In genomic region chr7:102383221-102383620, GRCm38 (mm10) we compare ENCODE assay signal across 24 mouse cellular contexts. TPM values are rescaled to one million over a fixed set of nuclear protein-coding genes. Genes with fewer than 3 reads are reported as not detected.
DNase-seq lines count a peak whose midpoint lies in the region; ATAC-seq lines count a peak whose summit lies in the region.
"Had no signal": no experiment of that assay in that cellular context is flagged by ENCODE, and none has a peak within 500 bp of the region (broad histone marks: within the 10 kb centered on the region; RNA-seq: fewer than 3 reads in every experiment).

No protein-coding gene starts in this region.

- H3K9ac ChIP-seq in heart, embryonic 12.5 days: no peak overlapping the region
- H3K9ac ChIP-seq in intestine, embryonic 16.5 days (ENCODE audit: low read depth, low read length): no peak overlapping the region
- H3K9ac ChIP-seq: embryonic facial prominence, embryonic 12.5 days; hindbrain, embryonic 15.5 days; intestine, embryonic 15.5 days; liver, postnatal 0 days; stomach, embryonic 15.5 days had no signal

- no peak overlapping the region for H3K4me3 ChIP-seq in heart, embryonic 12.5 days
- no peak overlapping the region for H3K4me3 ChIP-seq in intestine, embryonic 16.5 days (ENCODE audit: low read length)
- H3K4me3 ChIP-seq: embryonic facial prominence, embryonic 12.5 days; hindbrain, embryonic 15.5 days; intestine, embryonic 15.5 days; limb, embryonic 10.5 days; midbrain, embryonic 10.5 days; stomach, embryonic 15.5 days had no signal

- 80% methylated on average over 7 of the region's 7 CpGs for WGBS in heart, embryonic 12.5 days
- WGBS in intestine, embryonic 16.5 days: 91% methylated on average over 7 of the region's 7 CpGs

- no peaks in the 10 kb centered on the region for H3K4me1 ChIP-seq in heart, embryonic 12.5 days (replicated peaks)
- no peaks in the 10 kb centered on the region for H3K4me1 ChIP-seq in intestine, embryonic 16.5 days (ENCODE audit: control insufficient read depth, insufficient read depth, low read length)
- H3K4me1 ChIP-seq: embryonic facial prominence, embryonic 12.5 days; hindbrain, embryonic 15.5 days; intestine, embryonic 15.5 days; limb, embryonic 10.5 days; midbrain, embryonic 10.5 days; stomach, embryonic 15.5 days had no signal

- no peaks in the 10 kb centered on the region for H3K27me3 ChIP-seq in heart, embryonic 12.5 days (replicated peaks)
- H3K27me3 ChIP-seq in intestine, embryonic 16.5 days (replicated peaks; ENCODE audit: control insufficient read depth, insufficient read depth, low read length): no peaks in the 10 kb centered on the region
- H3K27me3 ChIP-seq: embryonic facial prominence, embryonic 12.5 days; hindbrain, embryonic 15.5 days; intestine, embryonic 15.5 days; Patski; stomach, embryonic 15.5 days had no signal

- intact Hi-C loops in heart, postnatal 10 days (cut with DNase I): no loop called here

- peak; percentile 95 for ATAC-seq in frontal cortex, adult (ENCODE audit: low TSS enrichment)
- no peak for ATAC-seq in heart, embryonic 12.5 days (ENCODE audit: insufficient number of reproducible peaks, low FRiP score)
- ATAC-seq in intestine, embryonic 16.5 days: no peak
- ATAC-seq: CD4-positive, CD25-positive, alpha-beta regulatory T cell, adult 4 months; forebrain, embryonic 14.5 days; intestine, embryonic 15.5 days; liver, postnatal 0 days; Patski had no signal

- DNase-seq in frontal cortex, postnatal 14 days (ENCODE audit: low spot score in 2 of 2): no peak
- DNase-seq in heart, postnatal 10 days: peak; percentile 45 to 52
- DNase-seq in right cerebral cortex, adult 18-20 months: peak; percentile 46
- DNase-seq in right cerebral cortex, postnatal 4 days: no peak
- peak; percentile 87 for DNase-seq in skeletal muscle tissue, adult 2 months (ENCODE audit: low read depth, low spot score)
- DNase-seq: adrenal gland, adult 8-10 months; cerebellum, adult 9-10 months; kidney, postnatal 4 days; liver, postnatal 0 days; lung, postnatal 4 days; retina, postnatal 1 day; thymus, adult 2 months had no signal

- no peaks in the 10 kb centered on the region for H3K36me3 ChIP-seq in heart, embryonic 12.5 days
- no peaks in the 10 kb centered on the region for H3K36me3 ChIP-seq in intestine, embryonic 16.5 days (ENCODE audit: control insufficient read depth, insufficient read depth, low read length)
- H3K36me3 ChIP-seq: embryonic facial prominence, embryonic 12.5 days; hindbrain, embryonic 15.5 days; intestine, embryonic 15.5 days; limb, embryonic 10.5 days; midbrain, embryonic 10.5 days; stomach, embryonic 15.5 days had no signal

- H3K27ac ChIP-seq in heart, embryonic 12.5 days (ENCODE audit: poor library complexity, severe bottlenecking): no peak overlapping the region
- no peak overlapping the region for H3K27ac ChIP-seq in intestine, embryonic 16.5 days (ENCODE audit: low read length)
- H3K27ac ChIP-seq: embryonic facial prominence, embryonic 12.5 days; hindbrain, embryonic 15.5 days; intestine, embryonic 15.5 days; limb, embryonic 10.5 days; midbrain, embryonic 10.5 days; stomach, embryonic 15.5 days had no signal

- H3K9me3 ChIP-seq in heart, embryonic 12.5 days (replicated peaks): no peaks in the 10 kb centered on the region
- no peaks in the 10 kb centered on the region for H3K9me3 ChIP-seq in intestine, embryonic 16.5 days (ENCODE audit: control insufficient read depth, low read length)
- H3K9me3 ChIP-seq: embryonic facial prominence, embryonic 12.5 days; hindbrain, embryonic 15.5 days; intestine, embryonic 15.5 days; limb, embryonic 10.5 days; midbrain, embryonic 10.5 days; stomach, embryonic 15.5 days had no signal

- no peak overlapping the region for H3K4me2 ChIP-seq in heart, embryonic 12.5 days
- H3K4me2 ChIP-seq in intestine, embryonic 16.5 days (ENCODE audit: low read depth, low read length): no peak overlapping the region
- H3K4me2 ChIP-seq: embryonic facial prominence, embryonic 12.5 days; hindbrain, embryonic 15.5 days; intestine, embryonic 15.5 days; stomach, embryonic 15.5 days had no signal

RNA-seq across cellular contexts. Expression of gene Rrm1, which starts 58.3 kb away (rescaled TPM):
- 10 to 100 TPM; 36.2 to 41.2 TPM for total RNA-seq in heart, postnatal 10 days (2021)
- polyA plus RNA-seq in heart, embryonic 12.5 days (2016; fragmentation: Nextera tagmentation; extraction: Ambion mirVana): 134 and 145 TPM in 2 replicates
- polyA plus RNA-seq in intestine, embryonic 16.5 days (2015; fragmentation: Nextera tagmentation; extraction: Ambion mirVana): 106 and 120 TPM in 2 replicates

Comparison
In these comparisons a context has a peak if more than half of its experiments do, and no peak if none do; other contexts are left out.
1. DNase-seq: peak in heart, postnatal 10 days (2 of 2), right cerebral cortex, adult 18-20 months (single experiment) and skeletal muscle tissue, adult 2 months (single experiment); none in frontal cortex, postnatal 14 days (0 of 2) and right cerebral cortex, postnatal 4 days (single experiment).